Mouse (Mus musculus) neural tube, embryonic 12.5 days (tissue): ENCODE measurements at regions not wholly inside any gene's neighbourhood (a gene's known extent, or its start where the extent isn't known, plus 50 kb on each side); places are given as distances from the start of the nearest gene placed in this dataset.

Experiments
- ATAC-seq: fragments of 200-750 bp; cut with Nextera tagmentation; 2 replicates; pipeline ENCODE4 v1.8.0; 2017; ENCODE audit warnings: low read depth, mild to moderate bottlenecking, moderate TSS enrichment, moderate library complexity; ENCODE audit not compliant: low FRiP score
- H3K27ac ChIP-seq: fragments of 300-500 bp; sonication (generic); 2 replicates; pipeline ENCODE4 v1.5.1; 2016
- H3K27me3 ChIP-seq: fragments of 300-500 bp; sonication (generic); replicated peaks from 2 replicates; pipeline ENCODE4 v1.6.1; 2016; ENCODE audit warnings: mild to moderate bottlenecking
- H3K36me3 ChIP-seq: fragments of 300-500 bp; sonication (generic); 2 replicates; pipeline ENCODE4 v1.6.1; 2016; ENCODE audit warnings: mild to moderate bottlenecking
- H3K4me1 ChIP-seq: fragments of 300-500 bp; sonication (generic); 2 replicates; pipeline ENCODE4 v1.6.1; 2016
- H3K4me2 ChIP-seq: fragments of 300-500 bp; sonication (generic); replicated peaks from 2 replicates; pipeline ENCODE4 v1.6.1; 2016; ENCODE audit warnings: mild to moderate bottlenecking
- H3K4me3 ChIP-seq: fragments of 300-500 bp; sonication (generic); 2 replicates; pipeline ENCODE4 v1.5.1; 2016
- H3K9ac ChIP-seq: fragments of 300-500 bp; sonication (generic); 2 replicates; pipeline ENCODE4 v1.6.1; 2016; ENCODE audit warnings: mild to moderate bottlenecking
- H3K9me3 ChIP-seq: fragments of 300-500 bp; sonication (generic); 2 replicates; pipeline ENCODE4 v1.6.1; 2016; ENCODE audit warnings: mild to moderate bottlenecking
- WGBS: fragments of 180-500 bp; shearing (Covaris S2); methylation state at CpG from one replicate; pipeline ENCODE4 v1.1.7; 2016; 5-methylcytosine and 5-hydroxymethylcytosine counted together

DNA sequence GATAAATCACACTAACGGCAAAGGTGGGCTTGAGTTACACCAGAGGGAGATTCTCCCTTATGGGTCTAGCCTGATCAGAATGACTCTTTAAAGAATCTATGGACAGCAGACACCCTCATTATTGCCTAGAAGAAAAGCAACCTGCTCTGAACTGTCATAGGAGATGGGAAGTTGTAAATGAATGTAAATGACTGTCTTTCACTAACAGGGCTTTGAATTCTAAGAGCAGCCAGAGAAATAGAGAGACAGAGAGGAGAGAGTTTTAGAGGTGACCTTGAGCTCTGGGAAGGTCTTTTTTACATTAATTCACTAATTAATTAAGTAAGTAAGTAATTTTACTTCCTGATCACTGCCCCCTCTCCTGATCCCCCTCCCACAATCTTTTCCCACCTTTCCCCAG, 2686.4 kb downstream of the Gm37988 start:
- no peak overlapping the region for H3K27ac ChIP-seq
- H3K9me3 ChIP-seq = no peaks in the 10 kb centered on the region
- H3K4me3 ChIP-seq = no peak overlapping the region
- no peak overlapping the region for H3K4me2 ChIP-seq
- ATAC-seq = no peak
- H3K9ac ChIP-seq = no peak overlapping the region
- H3K36me3 ChIP-seq = no peaks in the 10 kb centered on the region
- no peaks in the 10 kb centered on the region for H3K4me1 ChIP-seq
- 91% methylated on average over 1 of the region's 1 CpGs for WGBS
- H3K27me3 ChIP-seq = no peaks in the 10 kb centered on the region

DNA sequence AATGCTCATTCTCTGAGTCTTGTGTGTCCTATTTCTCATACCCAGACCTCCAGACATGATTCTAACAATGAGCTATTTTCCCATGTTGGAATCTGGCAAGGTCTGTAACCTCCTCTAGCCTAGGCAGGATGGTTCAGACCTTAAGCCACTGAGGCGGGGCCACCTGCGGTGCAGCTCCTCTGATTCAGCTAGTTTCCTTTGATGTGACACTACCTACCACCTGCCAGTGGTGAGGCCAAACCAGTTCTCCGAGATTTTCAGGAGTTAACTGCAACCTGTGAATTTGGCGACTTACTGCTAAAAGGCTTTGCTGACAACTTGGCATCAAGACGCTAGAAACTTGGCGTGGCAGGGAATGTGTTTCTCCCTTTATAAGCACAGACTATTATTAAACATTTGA, 2691.3 kb downstream of the Gm37988 start:
- H3K27ac ChIP-seq = no peak overlapping the region
- ATAC-seq = no peak
- no peak overlapping the region for H3K9ac ChIP-seq
- no peak overlapping the region for H3K4me3 ChIP-seq
- no peaks in the 10 kb centered on the region for H3K27me3 ChIP-seq
- 71% methylated on average over 6 of the region's 6 CpGs for WGBS
- no peak overlapping the region for H3K4me2 ChIP-seq
- no peaks in the 10 kb centered on the region for H3K36me3 ChIP-seq
- H3K9me3 ChIP-seq = no peaks in the 10 kb centered on the region
- H3K4me1 ChIP-seq = no peaks in the 10 kb centered on the region

DNA sequence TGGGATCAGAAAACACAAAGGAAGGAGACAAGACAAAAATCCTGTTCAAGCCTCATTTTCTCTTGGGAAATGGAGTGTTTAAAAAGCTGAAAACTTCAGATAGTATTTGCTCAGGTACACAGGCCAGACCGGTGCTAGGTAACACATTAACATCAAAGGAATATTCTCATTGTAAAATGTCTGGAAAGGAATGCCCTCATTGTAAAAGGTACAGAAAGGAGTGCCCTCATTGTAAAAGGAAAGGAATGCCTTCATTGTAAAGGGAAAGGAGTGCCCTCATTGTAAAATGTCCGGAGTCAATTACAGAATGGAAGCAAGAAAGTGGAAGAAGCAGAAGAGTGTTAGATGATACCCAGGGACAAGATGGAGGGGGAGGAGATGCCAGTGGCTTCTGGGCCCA, 2694.7 kb downstream of the Gm37988 start:
- H3K36me3 ChIP-seq = no peaks in the 10 kb centered on the region
- no peak for ATAC-seq
- WGBS = 31% methylated on average over 2 of the region's 2 CpGs
- no peaks in the 10 kb centered on the region for H3K27me3 ChIP-seq
- H3K4me1 ChIP-seq = no peaks in the 10 kb centered on the region
- no peaks in the 10 kb centered on the region for H3K9me3 ChIP-seq
- H3K9ac ChIP-seq = no peak overlapping the region
- no peak overlapping the region for H3K4me3 ChIP-seq
- H3K4me2 ChIP-seq = no peak overlapping the region
- no peak overlapping the region for H3K27ac ChIP-seq

DNA sequence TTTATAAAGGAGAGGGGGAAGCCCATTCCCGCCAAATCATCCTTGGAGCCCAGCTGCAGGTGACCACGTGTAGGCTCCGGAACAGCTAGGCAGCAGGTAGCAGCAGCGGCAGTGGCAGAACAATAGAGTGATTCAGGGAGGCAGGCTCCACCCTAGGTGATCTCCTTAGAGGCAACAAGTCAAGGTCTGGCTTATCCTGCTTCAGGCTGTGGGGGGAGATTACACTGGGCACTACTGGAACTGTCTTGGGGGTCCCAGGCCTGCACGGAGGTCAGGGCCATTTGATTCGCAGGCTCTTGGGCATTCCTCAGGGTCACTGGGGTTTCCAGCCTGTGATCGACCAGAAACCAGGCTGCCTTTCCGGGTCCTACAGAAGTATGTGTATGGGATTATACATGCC, 2711.1 kb downstream of the Gm37988 start:
- no peaks in the 10 kb centered on the region for H3K27me3 ChIP-seq
- H3K36me3 ChIP-seq = no peaks in the 10 kb centered on the region
- WGBS = 71% methylated on average over 8 of the region's 8 CpGs
- H3K9me3 ChIP-seq = no peaks in the 10 kb centered on the region
- no peak overlapping the region for H3K9ac ChIP-seq
- no peak overlapping the region for H3K4me2 ChIP-seq
- H3K27ac ChIP-seq = no peak overlapping the region
- H3K4me1 ChIP-seq = no peaks in the 10 kb centered on the region
- 0 out of 2 replicates have a peak, but pooled peaks have one; percentile 21 for ATAC-seq
- H3K4me3 ChIP-seq = no peak overlapping the region

DNA sequence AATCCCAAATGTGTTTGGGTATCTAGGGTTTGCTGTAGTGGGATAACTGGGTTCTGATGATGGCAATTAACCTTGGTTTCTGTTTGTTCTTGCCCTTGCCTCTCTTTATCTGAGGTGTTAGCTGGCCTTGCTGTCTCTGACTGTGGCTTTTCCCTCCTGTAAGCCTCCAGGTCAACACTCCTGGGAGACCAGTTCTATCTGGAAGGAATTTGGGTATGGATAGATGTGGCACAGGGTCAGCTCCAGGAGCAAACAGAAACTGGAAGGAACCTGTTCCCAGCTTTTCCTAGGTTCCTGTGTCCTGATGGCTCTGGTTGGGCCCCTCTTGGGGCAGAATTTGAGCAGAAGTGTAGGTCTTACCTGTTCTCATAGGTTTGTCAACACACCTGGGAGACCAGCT, 2725.8 kb downstream of the Gm37988 start:
- Histone ChIP-seq H3K4me3 (no peak overlapping the region), H3K4me1 (no peaks in the 10 kb centered on the region), H3K4me2 (no peak overlapping the region), H3K9me3 (no peaks in the 10 kb centered on the region), H3K36me3 (no peaks in the 10 kb centered on the region), H3K27ac (no peak overlapping the region), H3K27me3 (no peaks in the 10 kb centered on the region), H3K9ac (no peak overlapping the region)
- no peak for ATAC-seq

GRCm38 (mm10) chr1:7535191-7535590, 2727.5 kb downstream of the Gm37988 start:
- no peaks in the 10 kb centered on the region for H3K4me1 ChIP-seq
- H3K27me3 ChIP-seq = no peaks in the 10 kb centered on the region
- no peak overlapping the region for H3K9ac ChIP-seq
- H3K4me2 ChIP-seq = no peak overlapping the region
- H3K9me3 ChIP-seq = no peaks in the 10 kb centered on the region
- H3K36me3 ChIP-seq = no peaks in the 10 kb centered on the region
- no peak for ATAC-seq
- no peak overlapping the region for H3K27ac ChIP-seq
- no peak overlapping the region for H3K4me3 ChIP-seq

DNA sequence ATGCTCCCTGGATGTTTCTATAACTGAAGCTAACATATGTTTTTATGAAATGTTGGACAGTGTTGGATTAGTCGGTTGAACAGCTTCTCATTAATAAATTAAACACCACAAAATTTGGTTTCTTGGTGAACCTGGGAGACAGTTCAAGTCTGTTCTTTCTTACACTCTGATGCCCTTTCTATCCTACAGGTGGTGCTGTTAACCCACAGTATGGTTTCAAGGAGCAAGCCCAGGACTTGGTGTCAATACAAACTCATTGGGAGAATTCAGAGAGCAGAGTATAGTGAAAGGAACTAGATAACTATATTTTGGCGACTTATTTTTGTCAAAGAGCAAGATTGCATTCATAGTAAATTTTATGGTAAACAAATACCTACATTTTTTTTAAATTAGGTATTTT, 2735.8 kb downstream of the Gm37988 start:
- no peak; the same call in 1 of the 2 replicates for ATAC-seq

DNA sequence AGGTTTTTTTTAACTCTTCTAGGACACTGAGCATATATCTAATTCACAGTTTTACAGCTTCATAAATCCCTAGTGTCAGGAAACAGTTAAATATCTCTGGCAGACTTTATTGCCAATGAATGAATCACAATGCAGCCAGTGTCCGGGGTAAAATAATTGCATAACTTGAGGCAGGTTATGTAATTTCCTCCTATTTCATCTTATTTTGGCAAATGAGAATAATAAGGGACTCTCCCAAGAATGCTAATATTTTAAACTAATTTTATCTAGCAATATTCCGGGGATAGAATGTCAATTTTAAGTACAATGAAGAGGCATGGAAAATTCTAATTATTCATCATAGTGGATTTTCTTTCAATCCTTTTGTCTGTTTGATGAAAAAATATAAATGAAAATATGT, 2740.6 kb downstream of the Gm37988 start:
- Histone ChIP-seq H3K27ac (no peak overlapping the region), H3K4me2 (no peak overlapping the region), H3K27me3 (no peaks in the 10 kb centered on the region), H3K4me3 (no peak overlapping the region), H3K4me1 (no peaks in the 10 kb centered on the region), H3K9me3 (no peaks in the 10 kb centered on the region), H3K9ac (no peak overlapping the region), H3K36me3 (no peaks in the 10 kb centered on the region)
- 62% methylated on average over 2 of the region's 2 CpGs for WGBS
- ATAC-seq = no peak

More for the DNA sequence above, 2735.8 kb downstream of the Gm37988 start:
- WGBS = 20% methylated on average over 2 of the region's 2 CpGs
- no peaks in the 10 kb centered on the region for H3K9me3 ChIP-seq
- no peak overlapping the region for H3K4me2 ChIP-seq
- no peak overlapping the region for H3K9ac ChIP-seq
- H3K4me3 ChIP-seq = no peak overlapping the region
- H3K27me3 ChIP-seq = no peaks in the 10 kb centered on the region
- H3K36me3 ChIP-seq = no peaks in the 10 kb centered on the region
- no peak overlapping the region for H3K27ac ChIP-seq
- H3K4me1 ChIP-seq = no peaks in the 10 kb centered on the region

- 90% methylated on average over 1 of the region's 1 CpGs for WGBS
- H3K9ac ChIP-seq = no peak overlapping the region
- H3K36me3 ChIP-seq = no peaks in the 10 kb centered on the region
- H3K27ac ChIP-seq = no peak overlapping the region
- no peak overlapping the region for H3K4me2 ChIP-seq
- no peaks in the 10 kb centered on the region for H3K4me1 ChIP-seq
- H3K4me3 ChIP-seq = no peak overlapping the region
- no peak for ATAC-seq
- H3K9me3 ChIP-seq = no peaks in the 10 kb centered on the region
- no peaks in the 10 kb centered on the region for H3K27me3 ChIP-seq
Measured at GRCm38 (mm10) chr1:7574787-7575186, 2767.1 kb downstream of the Gm37988 start.

- Histone ChIP-seq H3K4me2 (no peak overlapping the region), H3K27me3 (no peaks in the 10 kb centered on the region), H3K4me1 (no peaks in the 10 kb centered on the region), H3K36me3 (no peaks in the 10 kb centered on the region), H3K27ac (no peak overlapping the region), H3K4me3 (no peak overlapping the region), H3K9ac (no peak overlapping the region), H3K9me3 (no peaks in the 10 kb centered on the region)
- 50% methylated on average over 3 of the region's 3 CpGs for WGBS
- no peak for ATAC-seq
Measured at GRCm38 (mm10) chr1:7586409-7586808, 2778.7 kb downstream of the Gm37988 start.

DNA sequence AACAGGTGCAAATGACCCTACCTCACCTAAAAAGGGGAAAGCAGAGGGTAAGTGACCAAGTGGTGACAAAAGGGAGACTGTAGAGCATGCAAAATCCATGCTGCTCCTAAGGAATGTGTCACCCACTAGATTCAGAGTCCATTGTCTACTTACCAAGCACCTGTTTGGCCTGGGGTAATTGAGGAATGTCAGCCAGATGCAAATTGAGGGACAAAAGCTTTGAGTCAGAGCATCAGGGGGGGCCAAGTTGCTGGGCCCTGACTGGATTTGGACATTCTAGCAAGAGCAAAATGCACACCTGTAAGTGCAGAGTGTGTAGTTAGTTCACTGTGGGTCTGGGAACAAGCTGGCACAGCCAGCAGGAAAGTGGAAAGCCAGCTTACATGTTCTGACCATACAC, 2783.6 kb downstream of the Gm37988 start:
- ATAC-seq = no peak

More for the DNA sequence above, 2783.6 kb downstream of the Gm37988 start:
- Histone ChIP-seq H3K9ac (no peak overlapping the region), H3K27ac (no peak overlapping the region), H3K4me1 (no peaks in the 10 kb centered on the region), H3K36me3 (no peaks in the 10 kb centered on the region), H3K4me2 (no peak overlapping the region), H3K9me3 (no peaks in the 10 kb centered on the region), H3K27me3 (no peaks in the 10 kb centered on the region), H3K4me3 (no peak overlapping the region)
